16 mouse cellular contexts compared by ENCODE assay signal in genomic region chr5:142537286-142537685, GRCm38 (mm10). TPM values are rescaled to one million over a fixed set of nuclear protein-coding genes. Genes with fewer than 3 reads are reported as not detected.
"Had no signal": no experiment of that assay in that cellular context is flagged by ENCODE, and none has a peak within 500 bp of the region (broad histone marks: within the 10 kb centered on the region; RNA-seq: fewer than 3 reads in every experiment).

No protein-coding gene starts in this region.

- H3K27ac ChIP-seq: limb, embryonic 10.5 days; liver, embryonic 15.5 days; macrophage; midbrain, embryonic 15.5 days; neural tube, embryonic 13.5 days; stomach, embryonic 15.5 days had no signal

- ATAC-seq: intestine, embryonic 16.5 days; lung, postnatal 0 days; midbrain, embryonic 15.5 days had no signal

- H3K9ac ChIP-seq: liver, embryonic 15.5 days; midbrain, embryonic 15.5 days; neural tube, embryonic 13.5 days; stomach, embryonic 15.5 days had no signal

- H3K36me3 ChIP-seq: limb, embryonic 10.5 days; liver, embryonic 15.5 days; midbrain, embryonic 15.5 days; neural tube, embryonic 13.5 days; stomach, embryonic 15.5 days had no signal

- DNase-seq: lung, adult 2 months; right cerebral cortex, postnatal 14 days; thymus, postnatal 4 days had no signal

- H3K27me3 ChIP-seq: liver, embryonic 15.5 days; midbrain, embryonic 15.5 days; neural tube, embryonic 13.5 days; stomach, embryonic 15.5 days had no signal

- H3K4me1 ChIP-seq: liver, embryonic 15.5 days; midbrain, embryonic 15.5 days; neural tube, embryonic 13.5 days; stomach, embryonic 15.5 days had no signal

- H3K9me3 ChIP-seq: limb, embryonic 10.5 days; liver, embryonic 15.5 days; megakaryocyte, embryonic 14.5 days; midbrain, embryonic 15.5 days; neural tube, embryonic 13.5 days; stomach, embryonic 15.5 days had no signal

- H3K4me2 ChIP-seq: liver, embryonic 11.5 days; liver, embryonic 15.5 days; midbrain, embryonic 11.5 days; midbrain, embryonic 15.5 days; neural tube, embryonic 13.5 days; stomach, embryonic 15.5 days had no signal

- H3K4me3 ChIP-seq: limb, embryonic 10.5 days; liver, embryonic 15.5 days; megakaryocyte, embryonic 14.5 days; midbrain, embryonic 15.5 days; neural tube, embryonic 13.5 days; stomach, embryonic 15.5 days had no signal

RNA-seq across cellular contexts. Expression of gene Papolb, which starts 7.4 kb away (rescaled TPM):
- polyA plus RNA-seq: intestine, embryonic 16.5 days; liver, embryonic 15.5 days; macrophage; spleen, adult 2 months; thymus, postnatal 0 days had no signal

RNA-seq across cellular contexts. Expression of gene Radil, which starts 13.6 kb away (rescaled TPM):
- polyA plus RNA-seq: macrophage had no signal
